Mouse (Mus musculus) kidney, adult 8-10 months (tissue): Measurements from ENCODE around the gene Vmn1r44.
A peak's percentile ranks its signal among the peaks of the same experiment; 100 is the strongest.
"Not testable (repeated sequence)": the region's sequence is repeated elsewhere in the genome, so short reads cannot be mapped to it uniquely, and the experiment has no call there.

Source experiments
- DNase-seq, 2 experiments: peaks; one replicate each; pipeline ENCODE4 v3.0.0; 2022

The Vmn1r44 gene

DNA sequence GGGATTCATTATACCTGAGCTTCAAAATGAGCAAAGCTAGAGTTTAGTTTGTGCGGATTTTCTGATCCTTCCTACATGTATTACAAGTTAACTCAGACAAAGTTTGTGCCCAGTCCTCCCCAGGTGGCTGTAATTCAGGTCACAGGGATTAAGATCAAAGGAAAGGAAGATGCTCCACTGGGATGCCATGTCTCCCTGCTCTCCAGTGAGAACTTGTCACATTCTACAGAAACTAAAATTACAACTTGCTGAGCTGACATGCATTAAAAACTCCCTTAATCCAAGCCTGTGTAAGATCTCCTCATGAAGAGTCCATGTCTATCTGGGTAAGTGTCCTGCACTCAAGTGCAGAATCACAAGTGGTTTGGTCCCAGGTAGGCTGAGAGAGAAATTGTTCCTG, at the start of gene Vmn1r44:
Vmn1r44 (plus strand) TSS at position 301 of the 400 bp plus-strand sequence.
- DNase-seq, result no peak

DNA sequence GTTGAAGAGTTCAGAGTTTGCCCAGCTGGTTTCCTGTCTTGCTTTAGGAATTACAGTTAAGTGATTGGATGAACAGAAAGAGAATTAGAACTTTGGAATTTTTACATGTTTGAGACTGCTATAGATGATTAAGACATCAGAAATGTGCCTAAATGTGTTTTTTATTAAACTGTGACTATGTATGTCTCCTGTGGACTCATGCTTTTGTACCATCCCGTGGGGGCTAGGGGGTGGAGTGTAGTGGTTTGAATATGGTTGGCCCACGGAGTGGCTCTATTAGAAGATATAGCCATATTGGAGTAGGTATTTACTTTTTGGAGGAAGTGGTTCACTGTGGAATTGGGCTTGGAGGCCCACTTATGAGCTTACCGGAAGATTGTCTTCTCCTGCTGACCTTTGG, 25.9 kb upstream of the Vmn1r44 start:
- no peak for DNase-seq

DNA sequence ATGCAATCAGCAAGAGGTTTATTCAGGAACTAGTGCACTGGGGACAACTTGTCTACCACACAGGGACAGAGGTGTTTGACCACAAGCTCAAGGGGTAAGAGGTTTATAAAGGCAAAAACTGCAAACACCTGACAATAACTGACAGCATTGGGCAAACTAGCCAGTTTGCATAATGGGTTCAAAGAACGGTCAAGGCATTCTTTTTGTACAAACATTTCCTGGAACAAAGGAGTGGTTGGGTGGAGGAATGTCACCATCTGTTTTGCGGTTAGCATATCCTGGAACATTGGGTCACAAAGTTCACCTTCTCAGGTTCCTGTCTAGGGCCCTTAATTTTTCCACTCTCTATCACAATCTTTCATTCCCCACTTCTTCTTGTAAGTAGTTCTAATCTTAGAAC, 23.6 kb upstream of the Vmn1r44 start:
- DNase-seq, result peak; percentile 11 to 19

DNA sequence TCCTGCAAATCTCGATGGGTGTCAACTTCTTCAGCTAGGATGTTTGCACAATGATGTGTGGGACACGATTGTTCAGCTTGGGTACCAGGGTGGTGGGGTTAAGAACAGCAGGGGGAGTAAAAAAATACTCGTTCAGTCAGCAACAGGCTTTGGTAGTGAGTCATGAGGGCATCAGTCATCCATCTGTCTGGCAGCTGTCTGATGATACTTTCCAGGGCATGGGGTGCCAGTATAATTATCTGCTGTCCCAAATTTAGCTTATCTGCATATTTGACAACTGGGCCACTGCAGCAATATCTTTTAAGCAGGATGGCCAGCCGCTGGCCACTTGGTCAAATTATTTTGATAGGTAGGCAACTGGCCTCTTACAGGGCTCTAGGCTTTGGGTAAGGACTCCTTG, 19.7 kb upstream of the Vmn1r44 start:
- no peak for DNase-seq

DNA sequence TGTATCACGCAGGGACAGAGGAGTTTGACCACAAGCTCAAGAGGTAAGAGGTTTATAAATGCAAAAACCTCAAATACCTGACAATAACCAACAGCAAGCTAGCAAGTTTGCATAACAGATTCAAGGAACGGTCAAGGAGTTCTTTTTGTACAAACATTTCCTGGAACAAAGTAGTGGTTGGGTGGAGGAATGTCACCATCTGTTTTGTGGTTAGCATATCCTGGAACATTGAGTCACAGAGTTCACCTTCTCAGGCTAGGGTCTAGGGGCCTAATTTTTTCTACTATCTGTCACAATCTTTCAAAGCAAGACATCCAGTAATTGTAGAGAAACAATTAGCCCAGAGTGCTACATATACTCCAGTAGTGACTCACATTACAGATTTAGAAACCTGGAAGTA, 16.2 kb upstream of the Vmn1r44 start:
- DNase-seq, result no peak

DNA sequence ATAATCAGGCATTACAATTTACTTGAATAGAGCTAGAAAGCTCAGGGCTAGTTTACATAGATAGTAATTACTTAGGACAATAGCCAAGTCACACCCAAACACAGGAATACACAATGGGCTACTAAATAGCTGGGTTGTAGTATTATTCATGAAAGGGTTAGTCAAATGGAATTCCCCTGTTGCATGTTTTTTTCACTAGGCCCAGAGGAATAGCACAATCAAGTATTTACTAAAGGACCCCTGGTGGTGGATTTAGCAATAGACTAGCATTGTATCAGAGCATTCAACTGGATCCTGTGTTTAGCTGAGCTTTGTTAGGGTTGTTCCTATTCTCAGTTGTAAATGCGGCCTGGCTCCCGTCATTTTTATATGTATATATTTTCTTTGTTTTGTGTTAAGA, 15.5 kb upstream of the Vmn1r44 start:
- no peak for DNase-seq

DNA sequence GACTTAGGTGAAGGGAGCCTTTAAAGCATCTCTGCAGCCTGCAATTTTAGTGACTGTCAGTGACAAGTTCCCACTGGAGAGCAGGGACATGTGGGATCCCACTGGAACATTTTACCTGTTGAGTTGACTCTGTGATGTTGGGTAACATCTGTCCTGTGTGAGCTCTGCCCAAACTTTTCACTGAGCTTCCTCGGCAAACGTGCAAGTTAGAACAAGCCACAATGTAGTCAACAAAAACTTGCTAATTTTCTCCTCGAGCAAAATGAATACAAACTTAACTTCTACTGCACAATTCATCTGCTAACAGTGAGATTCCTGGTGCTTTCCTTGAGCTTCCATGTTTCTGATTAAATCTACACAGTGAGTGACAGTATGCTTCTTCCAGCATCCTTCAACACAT, 7.1 kb upstream of the Vmn1r44 start, which contains the start of the genes Vmn1r42 and Vmn1r43:
Vmn1r42 (minus strand) TSS at position 101 of the 400 bp plus-strand sequence.
Vmn1r43 (minus strand) TSS at position 101 of the 400 bp plus-strand sequence.
- not testable (repeated sequence) for DNase-seq

DNA sequence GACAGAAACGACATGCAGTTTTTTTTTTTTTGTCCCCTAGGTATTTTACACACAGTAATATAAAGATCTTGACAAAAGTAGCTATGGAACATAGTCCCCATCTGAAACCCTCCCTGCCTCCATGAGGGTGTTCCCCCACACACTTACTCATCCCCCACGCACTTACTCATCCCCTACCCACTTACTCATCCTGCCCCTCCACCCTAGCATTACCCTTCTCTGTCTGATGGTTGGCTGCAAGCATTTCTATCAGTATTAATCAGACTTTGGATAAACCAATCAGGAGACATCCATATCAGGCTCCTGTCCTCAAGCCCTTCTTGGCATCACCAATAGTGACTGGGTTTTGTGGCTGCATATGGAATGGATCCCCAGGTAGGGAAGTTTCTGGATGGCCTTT, 6.5 kb upstream of the Vmn1r44 start:
- DNase-seq, result no peak

DNA sequence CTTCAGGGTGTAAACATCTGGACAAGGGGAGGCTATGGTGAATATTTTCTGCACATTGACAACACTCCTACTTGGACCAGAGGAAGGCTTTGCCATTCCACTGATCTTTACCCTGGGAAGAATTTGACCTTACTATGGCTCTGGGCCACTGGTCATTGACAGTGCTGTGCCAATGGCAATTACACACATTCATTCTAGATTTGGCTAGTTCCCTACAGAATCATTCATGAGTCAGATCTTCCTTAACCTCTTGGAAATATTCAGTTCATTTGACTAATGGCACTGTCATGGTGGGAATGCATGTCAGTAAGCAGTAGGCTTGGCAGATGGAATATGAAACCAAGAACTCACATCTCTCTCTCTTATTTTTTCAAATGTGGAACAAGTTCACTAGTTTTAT, 2.6 kb upstream of the Vmn1r44 start:
- DNase-seq, result no peak

DNA sequence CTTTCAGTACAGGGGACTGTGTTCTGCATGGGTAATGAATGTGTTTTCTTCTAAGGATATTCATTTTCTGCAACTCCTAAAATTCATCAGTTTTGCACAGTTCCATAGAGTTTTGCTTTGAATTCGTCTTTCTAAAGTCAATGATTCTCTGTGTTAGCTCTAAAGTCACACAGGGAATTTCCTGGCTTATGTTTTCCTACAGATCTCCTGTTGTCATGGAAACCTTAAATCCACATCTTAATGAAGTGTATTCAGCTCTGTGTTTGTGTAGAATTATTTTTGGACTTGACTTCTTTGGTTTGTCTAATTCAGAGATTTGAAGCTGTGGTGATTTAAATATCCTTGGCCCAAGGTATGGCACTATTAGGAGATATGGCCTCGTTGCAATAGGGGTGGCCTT, 352 bp downstream of the Vmn1r44 start:
- no peak for DNase-seq

DNA sequence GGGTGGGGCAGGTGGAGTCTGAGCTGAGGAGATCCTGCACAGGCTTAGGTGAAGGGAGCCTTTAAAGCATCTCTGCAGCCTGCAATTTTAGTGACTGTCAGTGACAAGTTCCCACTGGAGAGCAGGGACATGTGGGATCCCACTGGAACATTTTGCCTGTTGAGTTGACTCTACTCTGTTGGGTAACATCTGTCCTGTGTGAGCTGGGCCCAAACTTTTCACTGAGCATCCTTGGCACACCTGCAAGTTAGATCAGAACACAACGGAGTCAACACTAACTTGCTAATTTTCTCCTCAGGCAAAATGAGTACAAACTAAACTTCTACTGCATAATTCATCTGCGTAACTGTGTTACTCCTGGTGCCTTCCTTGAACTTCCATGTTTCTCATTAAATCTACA, 57.0 kb downstream of the Vmn1r44 start, which contains the start of gene Vmn1r45:
Vmn1r45 (minus strand) TSS at position 101 of the 400 bp plus-strand sequence.
- DNase-seq, result not testable (repeated sequence)

DNA sequence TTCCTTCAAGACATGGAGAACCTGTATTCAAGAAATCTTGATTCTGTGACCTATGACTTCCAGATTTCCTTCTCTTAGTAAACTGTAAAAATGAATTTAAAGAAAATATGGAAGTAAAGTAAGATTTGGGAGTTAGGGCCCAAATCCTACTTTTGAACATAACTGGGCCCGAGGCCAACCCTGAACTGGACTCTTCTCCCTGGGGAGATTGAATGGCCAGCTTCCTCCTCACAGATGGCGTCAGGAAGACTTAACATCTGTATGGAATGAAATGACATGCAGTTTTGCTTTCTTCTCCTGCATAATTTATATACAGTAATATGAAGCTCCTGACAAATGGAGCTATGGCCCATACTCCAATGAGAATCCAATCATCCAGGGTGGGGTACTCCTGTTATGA, 57.5 kb downstream of the Vmn1r44 start:
- no peak for DNase-seq
